Mouse (Mus musculus) heart, adult 8-10 months (tissue): ENCODE measurements around the gene Gm20696. TPM values are rescaled to one million over a fixed set of nuclear protein-coding genes. Genes with fewer than 3 reads are reported as not detected.

ENCODE experiments used
- DNase-seq: peaks from one replicate; pipeline ENCODE4 v3.0.0; 2022; ENCODE audit warnings: low spot score
- total RNA-seq, 4 experiments: library from RNA; stranded (reverse); gene quantifications; 2 replicates each; pipeline ENCODE4 v1.2.4; 2022

Gm20696 gene
- total RNA-seq, 4 experiments from 2014 or later = 0.72 to 2.2 (median 1.6) TPM

- peak; percentile 44 for DNase-seq
Observed at GRCm38 (mm10) chr6:99665457-99666317, 910 bp downstream of the Gm20696 start.

- no peak for DNase-seq
Observed at GRCm38 (mm10) chr6:99663232-99663631, 3.4 kb downstream of the Gm20696 start.

- DNase-seq = no peak
Observed at GRCm38 (mm10) chr6:99660443-99660842, 6.2 kb downstream of the Gm20696 start.

GRCm38 (mm10) chr6:99658586-99658985 is 8.0 kb downstream of the Gm20696 start:
- no peak for DNase-seq

- no peak for DNase-seq
Observed at GRCm38 (mm10) chr6:99656088-99656487, 10.5 kb downstream of the Gm20696 start.

GRCm38 (mm10) chr6:99655488-99655887 is 11.1 kb downstream of the Gm20696 start:
- no peak for DNase-seq

GRCm38 (mm10) chr6:99654343-99654742 is 12.3 kb downstream of the Gm20696 start:
- no peak for DNase-seq

- no peak for DNase-seq
Observed at GRCm38 (mm10) chr6:99652341-99652740, 14.3 kb downstream of the Gm20696 start.

- DNase-seq = no peak
Observed at GRCm38 (mm10) chr6:99649307-99649706, 17.3 kb downstream of the Gm20696 start.

GRCm38 (mm10) chr6:99646344-99646743 is 20.3 kb downstream of the Gm20696 start:
- no peak for DNase-seq

- DNase-seq = no peak
Observed at GRCm38 (mm10) chr6:99644876-99645275, 21.7 kb downstream of the Gm20696 start.

GRCm38 (mm10) chr6:99644386-99644785 is 22.2 kb downstream of the Gm20696 start:
- no peak for DNase-seq

GRCm38 (mm10) chr6:99643439-99644199 is 23.0 kb downstream of the Gm20696 start:
- peak; percentile 67 for DNase-seq

GRCm38 (mm10) chr6:99637456-99637855 is 29.1 kb downstream of the Gm20696 start:
- DNase-seq = no peak

GRCm38 (mm10) chr6:99636801-99637200 is 29.8 kb downstream of the Gm20696 start:
- no peak for DNase-seq

- no peak for DNase-seq
Observed at GRCm38 (mm10) chr6:99636121-99636520, 30.5 kb downstream of the Gm20696 start.

GRCm38 (mm10) chr6:99632121-99632980 is 34.2 kb downstream of the Gm20696 start:
- no peak for DNase-seq

GRCm38 (mm10) chr6:99631637-99632036 is 35.0 kb downstream of the Gm20696 start:
- no peak for DNase-seq

GRCm38 (mm10) chr6:99629726-99630458 is 36.7 kb downstream of the Gm20696 start:
- DNase-seq = no peak

- DNase-seq = no peak
Observed at GRCm38 (mm10) chr6:99626347-99626746, 40.2 kb downstream of the Gm20696 start.

- no peak for DNase-seq
Observed at GRCm38 (mm10) chr6:99625803-99626202, 40.8 kb downstream of the Gm20696 start.
